Mouse (Mus musculus): ENCODE measurements around the gene Col4a3. TPM values are rescaled to one million over a fixed set of nuclear protein-coding genes. Genes with fewer than 3 reads are reported as not detected.

The Col4a3 gene
- polyA plus RNA-seq, 1 experiment from 2014 or later: 0.09 TPM

DNA sequence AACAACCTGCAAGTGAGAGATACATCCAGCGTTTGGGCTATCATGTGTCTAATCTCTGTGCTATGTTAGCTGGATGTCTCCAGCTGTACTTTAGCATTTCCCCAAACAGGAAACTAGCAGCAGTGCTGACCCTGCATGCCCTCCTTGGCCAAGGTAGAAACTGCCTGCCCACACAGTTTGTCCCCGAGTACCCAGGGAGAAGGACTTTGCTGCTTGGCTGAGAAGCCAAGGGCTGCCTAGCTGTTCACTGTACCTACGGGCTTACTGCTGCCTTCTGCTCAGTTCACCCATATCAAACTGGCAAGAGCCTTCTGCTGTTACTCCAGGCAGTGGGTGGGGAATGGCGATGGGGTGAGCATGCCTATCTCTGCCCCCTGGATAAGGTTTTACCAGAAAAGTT, 3.5 kb downstream of the Col4a3 start:
- DNase-seq (ENCODE audit: low spot score): no peak
- no peaks in the 10 kb centered on the region for H3K9me3 ChIP-seq (ENCODE audit: control insufficient read depth, low read length)
- H3K27ac ChIP-seq (ENCODE audit: low read depth, low read length): no peak overlapping the region
- no peak overlapping the region for H3K4me2 ChIP-seq (replicated peaks; ENCODE audit: low read depth, low read length)
- 79% methylated on average over 4 of the region's 4 CpGs for WGBS
- ATAC-seq (ENCODE audit: low FRiP score): no peak
- H3K36me3 ChIP-seq (ENCODE audit: control insufficient read depth, insufficient read depth, low read length): no peaks in the 10 kb centered on the region
- H3K4me3 ChIP-seq (ENCODE audit: low read depth, low read length): no peak overlapping the region
- H3K27me3 ChIP-seq (ENCODE audit: control insufficient read depth, insufficient read depth, low read length): peaks cover 2% of the 10 kb centered on the region; the same call in 1 of the 2 replicates
- H3K9ac ChIP-seq (ENCODE audit: low read depth, low read length): no peak overlapping the region
- H3K4me1 ChIP-seq (replicated peaks; ENCODE audit: control insufficient read depth, insufficient read depth, low read length): no peaks in the 10 kb centered on the region

DNA sequence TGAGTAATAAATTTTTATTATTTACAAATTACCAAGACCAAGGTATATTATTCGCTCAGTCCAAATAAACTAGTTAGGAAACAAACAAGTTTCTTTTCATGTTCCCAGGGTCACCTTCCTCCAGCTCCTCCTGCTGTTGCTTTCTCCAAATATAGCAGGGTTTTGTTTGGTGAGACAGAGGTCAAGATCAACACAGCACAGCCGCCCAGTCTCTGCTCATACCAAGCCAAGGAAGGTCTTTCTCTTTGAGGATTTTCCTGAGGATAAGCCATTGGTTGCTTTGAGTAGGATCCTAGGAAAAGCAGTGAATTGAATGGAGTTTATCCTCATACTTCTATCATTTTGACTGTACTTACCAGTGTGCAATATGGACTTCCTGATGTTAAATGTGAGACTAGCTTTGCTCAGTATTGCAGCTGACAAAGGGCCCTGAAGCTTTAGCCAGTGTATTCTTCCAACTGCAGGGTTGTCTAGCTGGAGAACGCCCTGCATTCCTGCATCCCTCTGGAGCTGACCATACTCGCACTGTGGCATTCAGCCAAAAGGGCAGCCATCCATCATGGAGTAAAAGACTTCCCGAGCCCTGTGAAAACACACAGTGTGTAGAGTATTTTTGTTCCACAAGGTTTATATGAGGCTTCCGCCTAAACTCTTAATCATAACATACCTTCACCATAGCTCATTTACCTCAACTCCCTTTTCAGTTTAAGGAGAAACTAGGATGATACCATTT, 10.3 kb downstream of the Col4a3 start:
- H3K4me2 ChIP-seq (replicated peaks; ENCODE audit: low read depth, low read length): no peak overlapping the region
- no peaks in the 10 kb centered on the region for H3K9me3 ChIP-seq (ENCODE audit: control insufficient read depth, low read length)
- WGBS: 66% methylated on average over 6 of the region's 6 CpGs
- no peak overlapping the region for H3K4me3 ChIP-seq (ENCODE audit: low read depth, low read length)
- no peak overlapping the region for H3K27ac ChIP-seq (ENCODE audit: low read depth, low read length)
- no peak overlapping the region for H3K9ac ChIP-seq (ENCODE audit: low read depth, low read length)
- ATAC-seq (ENCODE audit: low FRiP score) (no peak), DNase-seq (ENCODE audit: low spot score) (no peak)
- H3K36me3 ChIP-seq (ENCODE audit: control insufficient read depth, insufficient read depth, low read length): no peaks in the 10 kb centered on the region
- no peaks in the 10 kb centered on the region for H3K4me1 ChIP-seq (replicated peaks; ENCODE audit: control insufficient read depth, insufficient read depth, low read length)
- no peaks in the 10 kb centered on the region for H3K27me3 ChIP-seq (ENCODE audit: control insufficient read depth, insufficient read depth, low read length)

DNA sequence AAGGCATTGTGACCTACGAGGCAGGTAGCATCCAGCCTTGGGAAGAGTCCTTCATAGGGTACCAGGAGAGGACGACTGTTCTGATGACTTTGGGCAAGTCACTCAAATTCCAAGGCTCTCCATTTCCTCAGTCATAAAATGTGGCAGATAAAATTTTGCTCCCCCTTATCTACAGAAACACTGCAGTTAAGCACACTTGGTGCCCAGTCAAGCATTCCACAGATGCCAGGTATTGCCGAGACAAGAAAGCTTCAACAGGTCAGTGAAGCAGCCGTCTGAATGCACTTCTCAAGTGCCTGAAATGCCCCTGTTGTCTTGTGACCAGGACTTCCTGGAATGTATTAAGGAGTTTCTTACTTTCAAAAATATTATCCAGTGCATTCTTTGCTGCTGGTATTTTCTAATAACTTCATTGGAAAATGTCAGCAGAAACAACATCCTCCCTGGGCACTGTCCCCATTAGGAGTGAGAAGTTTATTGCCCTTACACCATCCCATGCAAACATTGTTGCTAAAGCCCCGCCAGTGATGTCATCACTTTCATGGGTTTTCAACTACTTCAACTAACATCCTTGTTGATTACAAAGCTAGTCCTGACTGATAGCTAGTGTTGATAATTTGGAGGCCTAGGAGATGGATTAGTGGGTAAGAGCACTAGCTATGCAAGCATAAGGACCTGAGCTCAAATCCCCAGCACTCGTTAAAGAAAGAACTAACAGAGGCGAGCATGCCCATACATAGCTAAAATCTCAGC, 16.7 kb downstream of the Col4a3 start:
- H3K4me2 ChIP-seq (replicated peaks; ENCODE audit: low read depth, low read length): no peak overlapping the region
- H3K4me3 ChIP-seq (ENCODE audit: low read depth, low read length): no peak overlapping the region
- H3K36me3 ChIP-seq (ENCODE audit: control insufficient read depth, insufficient read depth, low read length): no peaks in the 10 kb centered on the region
- no peaks in the 10 kb centered on the region for H3K4me1 ChIP-seq (replicated peaks; ENCODE audit: control insufficient read depth, insufficient read depth, low read length)
- no peak for DNase-seq (ENCODE audit: low spot score)
- no peak overlapping the region for H3K9ac ChIP-seq (ENCODE audit: low read depth, low read length)
- WGBS: 77% methylated on average over 7 of the region's 7 CpGs
- H3K27me3 ChIP-seq (ENCODE audit: control insufficient read depth, insufficient read depth, low read length): no peaks in the 10 kb centered on the region
- no peak overlapping the region for H3K27ac ChIP-seq (ENCODE audit: low read depth, low read length)
- H3K9me3 ChIP-seq (ENCODE audit: control insufficient read depth, low read length): no peaks in the 10 kb centered on the region
- ATAC-seq (ENCODE audit: low FRiP score): no peak

DNA sequence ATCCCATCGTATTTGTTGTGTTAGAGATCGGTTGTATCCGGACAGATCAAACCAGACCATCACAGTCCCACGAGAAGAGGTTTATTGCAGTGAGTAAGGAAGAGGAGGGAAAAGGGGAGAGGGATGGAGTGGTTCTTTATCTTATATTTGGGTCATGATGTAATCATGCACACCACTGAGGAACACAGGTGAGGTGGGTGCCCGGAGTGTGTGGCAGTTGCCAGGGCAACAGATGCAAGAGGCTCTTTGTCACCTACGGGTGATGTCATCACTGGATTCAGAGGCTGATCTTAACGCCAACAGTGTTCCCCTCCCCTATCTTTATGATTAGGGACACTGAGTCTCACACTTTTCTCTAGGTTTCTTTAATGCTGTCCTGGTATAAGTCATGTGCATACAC, 18.6 kb downstream of the Col4a3 start:
- Histone ChIP-seq H3K27me3 (ENCODE audit: control insufficient read depth, insufficient read depth, low read length) (no peaks in the 10 kb centered on the region), H3K4me2 (replicated peaks; ENCODE audit: low read depth, low read length) (no peak overlapping the region), H3K27ac (ENCODE audit: low read depth, low read length) (no peak overlapping the region), H3K4me1 (replicated peaks; ENCODE audit: control insufficient read depth, insufficient read depth, low read length) (no peaks in the 10 kb centered on the region), H3K9me3 (ENCODE audit: control insufficient read depth, low read length) (no peaks in the 10 kb centered on the region), H3K9ac (ENCODE audit: low read depth, low read length) (no peak overlapping the region), H3K4me3 (ENCODE audit: low read depth, low read length) (no peak overlapping the region), H3K36me3 (ENCODE audit: control insufficient read depth, insufficient read depth, low read length) (no peaks in the 10 kb centered on the region)
- ATAC-seq (ENCODE audit: low FRiP score): no peak
- DNase-seq (ENCODE audit: low spot score): no peak
- WGBS: 92% methylated on average over 7 of the region's 7 CpGs

DNA sequence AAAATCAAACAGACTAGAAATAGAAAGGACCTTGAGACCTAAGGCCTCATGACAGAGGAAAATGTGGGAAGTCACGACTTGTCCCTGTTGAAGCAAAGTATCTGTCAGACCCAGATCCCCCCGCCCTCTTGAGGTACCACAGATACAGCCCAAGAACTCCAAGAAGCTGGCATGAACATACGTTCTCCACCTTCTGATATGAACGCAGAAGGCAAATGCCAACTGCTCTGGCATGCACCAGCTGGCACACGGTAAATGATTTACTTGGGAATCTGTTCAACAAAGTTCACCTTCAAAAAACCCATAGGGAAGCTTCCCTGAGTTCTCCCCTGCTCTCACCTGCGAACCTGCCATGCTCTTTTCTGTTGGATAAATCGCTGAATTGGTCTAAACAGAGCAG, 19.1 kb downstream of the Col4a3 start:
- Histone ChIP-seq H3K27ac (ENCODE audit: low read depth, low read length) (no peak overlapping the region), H3K9ac (ENCODE audit: low read depth, low read length) (no peak overlapping the region), H3K36me3 (ENCODE audit: control insufficient read depth, insufficient read depth, low read length) (no peaks in the 10 kb centered on the region), H3K4me3 (ENCODE audit: low read depth, low read length) (no peak overlapping the region), H3K4me2 (replicated peaks; ENCODE audit: low read depth, low read length) (no peak overlapping the region), H3K27me3 (ENCODE audit: control insufficient read depth, insufficient read depth, low read length) (no peaks in the 10 kb centered on the region), H3K9me3 (ENCODE audit: control insufficient read depth, low read length) (no peaks in the 10 kb centered on the region), H3K4me1 (replicated peaks; ENCODE audit: control insufficient read depth, insufficient read depth, low read length) (no peaks in the 10 kb centered on the region)
- WGBS: 87% methylated on average over 7 of the region's 7 CpGs
- no peak for DNase-seq (ENCODE audit: low spot score)
- no peak for ATAC-seq (ENCODE audit: low FRiP score)

DNA sequence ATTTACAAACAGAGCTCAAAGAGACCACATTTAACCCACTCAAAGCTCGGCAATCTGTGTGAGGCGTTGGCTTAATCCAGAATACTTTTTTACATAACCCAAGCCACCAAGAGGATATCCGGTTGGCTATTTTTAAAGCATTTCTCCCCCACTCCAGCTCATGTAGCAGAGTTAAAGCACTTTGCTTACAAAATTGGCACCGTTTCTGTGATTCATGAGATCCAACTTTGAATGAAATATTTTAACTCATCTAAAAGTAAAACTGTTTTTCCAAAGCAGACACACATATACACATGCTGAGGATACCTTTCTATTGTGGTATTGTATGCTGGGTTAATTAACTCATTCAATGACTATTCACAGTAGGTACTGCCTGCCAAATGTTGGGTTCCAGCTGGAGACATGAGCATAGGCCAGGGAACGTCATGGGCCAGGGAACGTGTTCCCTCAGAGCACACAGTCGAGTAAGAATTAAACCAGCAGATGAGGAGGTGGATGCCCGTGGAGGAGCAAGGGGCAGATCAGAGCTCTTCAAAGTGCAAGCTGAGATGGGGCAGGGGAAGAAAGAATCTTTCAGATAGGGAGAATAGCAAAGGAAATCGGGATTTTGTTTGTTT, 22.0 kb downstream of the Col4a3 start:
- Histone ChIP-seq H3K4me2 (replicated peaks; ENCODE audit: low read depth, low read length) (no peak overlapping the region), H3K4me3 (ENCODE audit: low read depth, low read length) (no peak overlapping the region), H3K9ac (ENCODE audit: low read depth, low read length) (no peak overlapping the region), H3K9me3 (ENCODE audit: control insufficient read depth, low read length) (no peaks in the 10 kb centered on the region), H3K36me3 (ENCODE audit: control insufficient read depth, insufficient read depth, low read length) (no peaks in the 10 kb centered on the region), H3K4me1 (replicated peaks; ENCODE audit: control insufficient read depth, insufficient read depth, low read length) (no peaks in the 10 kb centered on the region), H3K27ac (ENCODE audit: low read depth, low read length) (no peak overlapping the region), H3K27me3 (ENCODE audit: control insufficient read depth, insufficient read depth, low read length) (no peaks in the 10 kb centered on the region)
- ATAC-seq (ENCODE audit: low FRiP score): no peak
- DNase-seq (ENCODE audit: low spot score): no peak
- 84% methylated on average over 9 of the region's 9 CpGs for WGBS

DNA sequence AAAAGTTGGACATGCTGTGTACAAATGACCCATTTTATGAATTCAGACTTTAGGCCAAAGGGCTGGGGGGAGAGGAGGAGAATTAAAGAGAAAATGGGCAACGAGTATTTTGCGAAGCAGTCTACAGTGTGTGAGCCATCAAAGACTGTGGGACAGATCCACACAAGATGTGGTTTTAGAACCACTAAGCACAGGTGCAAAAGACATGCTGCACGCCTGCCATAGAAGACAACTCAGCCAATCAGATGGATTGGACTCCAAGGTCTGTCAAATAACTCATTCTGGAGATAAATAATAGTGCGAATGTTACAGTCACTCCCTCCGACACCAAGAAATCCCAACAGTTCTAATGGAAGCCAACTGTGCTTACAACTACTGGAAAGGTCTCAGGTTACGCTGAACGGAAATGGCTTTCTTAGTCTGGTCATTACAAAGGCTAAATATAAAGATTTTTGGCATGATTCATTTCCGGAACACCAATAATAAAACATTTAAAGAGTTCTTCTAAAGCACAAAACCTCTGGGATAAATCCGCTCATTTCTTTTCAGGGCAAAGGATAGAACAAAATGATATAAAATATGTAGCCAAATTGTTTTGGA, 25.4 kb downstream of the Col4a3 start:
- DNase-seq (ENCODE audit: low spot score) (no peak), ATAC-seq (ENCODE audit: low FRiP score) (no peak)
- 83% methylated on average over 9 of the region's 9 CpGs for WGBS
- H3K27ac ChIP-seq (ENCODE audit: low read depth, low read length): no peak overlapping the region
- H3K4me2 ChIP-seq (replicated peaks; ENCODE audit: low read depth, low read length): no peak overlapping the region
- no peak overlapping the region for H3K4me3 ChIP-seq (ENCODE audit: low read depth, low read length)
- H3K4me1 ChIP-seq (replicated peaks; ENCODE audit: control insufficient read depth, insufficient read depth, low read length): no peaks in the 10 kb centered on the region
- no peaks in the 10 kb centered on the region for H3K9me3 ChIP-seq (ENCODE audit: control insufficient read depth, low read length)
- no peak overlapping the region for H3K9ac ChIP-seq (ENCODE audit: low read depth, low read length)
- no peaks in the 10 kb centered on the region for H3K36me3 ChIP-seq (ENCODE audit: control insufficient read depth, insufficient read depth, low read length)
- H3K27me3 ChIP-seq (ENCODE audit: control insufficient read depth, insufficient read depth, low read length): no peaks in the 10 kb centered on the region

DNA sequence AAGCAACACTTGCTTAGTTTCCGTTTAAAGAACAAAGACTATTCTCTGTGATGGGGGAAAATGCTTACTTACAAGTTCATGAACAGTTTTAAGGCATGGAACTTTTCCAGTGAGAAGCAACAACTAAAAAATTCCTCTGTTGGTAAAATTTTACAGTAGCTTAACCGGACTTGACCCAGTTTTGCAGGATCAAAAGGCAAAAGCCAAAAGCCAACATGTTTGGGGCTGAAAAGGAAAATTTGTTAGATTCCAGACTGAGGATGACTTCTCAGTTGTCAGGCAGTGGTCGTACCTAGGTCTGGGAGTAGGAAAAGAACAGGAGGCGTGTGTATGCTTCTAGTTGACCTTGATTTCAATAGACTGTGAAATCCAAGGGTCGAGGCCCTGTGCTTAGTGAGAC, 31.3 kb downstream of the Col4a3 start:
- ATAC-seq (ENCODE audit: low FRiP score) (no peak), DNase-seq (ENCODE audit: low spot score) (no peak)
- Histone ChIP-seq H3K4me2 (replicated peaks; ENCODE audit: low read depth, low read length) (no peak overlapping the region), H3K4me1 (replicated peaks; ENCODE audit: control insufficient read depth, insufficient read depth, low read length) (no peaks in the 10 kb centered on the region), H3K27me3 (ENCODE audit: control insufficient read depth, insufficient read depth, low read length) (no peaks in the 10 kb centered on the region), H3K27ac (ENCODE audit: low read depth, low read length) (no peak overlapping the region), H3K4me3 (ENCODE audit: low read depth, low read length) (no peak overlapping the region), H3K36me3 (ENCODE audit: control insufficient read depth, insufficient read depth, low read length) (no peaks in the 10 kb centered on the region), H3K9me3 (ENCODE audit: control insufficient read depth, low read length) (no peaks in the 10 kb centered on the region), H3K9ac (ENCODE audit: low read depth, low read length) (no peak overlapping the region)
- 80% methylated on average over 5 of the region's 5 CpGs for WGBS

Data from hindbrain, embryonic 11.5 days (tissue).